Mouse (Mus musculus) left cerebral cortex, adult 9 months (tissue): ENCODE results near the gene Ptpn11.
"Not testable (repeated sequence)": the region's sequence is repeated elsewhere in the genome, so short reads cannot be mapped to it uniquely, and the experiment has no call there.

Source experiments
- DNase-seq, 2 experiments: peaks; one replicate each; pipeline ENCODE4 v3.0.0; 2022; ENCODE audit warnings: low spot score in 2 of 2

Ptpn11 gene

GRCm38 (mm10) chr5:121215380-121216125 is 24.4 kb upstream of the Ptpn11 start:
- DNase-seq, result peak in 1 of 2 experiments; percentile 83

- DNase-seq, result no peak
Measured at GRCm38 (mm10) chr5:121214707-121215106, 23.5 kb upstream of the Ptpn11 start.

GRCm38 (mm10) chr5:121212108-121212507 is 20.9 kb upstream of the Ptpn11 start:
- no peak for DNase-seq

- no peak for DNase-seq
Measured at GRCm38 (mm10) chr5:121210601-121210924, 19.4 kb upstream of the Ptpn11 start.

- no peak for DNase-seq
Measured at GRCm38 (mm10) chr5:121209755-121210600, 18.8 kb upstream of the Ptpn11 start.

GRCm38 (mm10) chr5:121206984-121207383 is 15.8 kb upstream of the Ptpn11 start:
- no peak for DNase-seq

GRCm38 (mm10) chr5:121206540-121206939 is 15.3 kb upstream of the Ptpn11 start:
- DNase-seq, result no peak

- DNase-seq, result not testable (repeated sequence)
Measured at GRCm38 (mm10) chr5:121205537-121206130, 14.4 kb upstream of the Ptpn11 start.

- DNase-seq, result peak; percentile 71 to 75
Measured at GRCm38 (mm10) chr5:121204132-121205089, 13.2 kb upstream of the Ptpn11 start, which contains the start of gene Rpl6. Gene Rpl6 (plus strand): TSS chr5:121204481.

- DNase-seq, result no peak
Measured at GRCm38 (mm10) chr5:121202467-121202866, 11.3 kb upstream of the Ptpn11 start.

GRCm38 (mm10) chr5:121201739-121202138 is 10.5 kb upstream of the Ptpn11 start:
- no peak for DNase-seq

GRCm38 (mm10) chr5:121198376-121198775 is 7.2 kb upstream of the Ptpn11 start:
- DNase-seq, result no peak

- DNase-seq, result no peak
Measured at GRCm38 (mm10) chr5:121197337-121197736, 6.1 kb upstream of the Ptpn11 start.

- no peak for DNase-seq
Measured at GRCm38 (mm10) chr5:121196764-121197163, 5.6 kb upstream of the Ptpn11 start.

GRCm38 (mm10) chr5:121194173-121194572 is 3.0 kb upstream of the Ptpn11 start:
- DNase-seq, result no peak

GRCm38 (mm10) chr5:121191584-121191906 is 348 bp upstream of the Ptpn11 start:
- DNase-seq, result no peak

GRCm38 (mm10) chr5:121190210-121190835 is 874 bp downstream of the Ptpn11 start:
- no peak for DNase-seq

- no peak for DNase-seq
Measured at GRCm38 (mm10) chr5:121189182-121189581, 2.0 kb downstream of the Ptpn11 start.

- no peak for DNase-seq
Measured at GRCm38 (mm10) chr5:121188265-121188664, 2.9 kb downstream of the Ptpn11 start.

GRCm38 (mm10) chr5:121187580-121188001 is 3.6 kb downstream of the Ptpn11 start:
- no peak for DNase-seq

- no peak for DNase-seq
Measured at GRCm38 (mm10) chr5:121184945-121185551, 6.1 kb downstream of the Ptpn11 start.
